17 mouse cellular contexts compared by ENCODE assay signal in genomic region chr2:114797291-114797650, GRCm38 (mm10).
DNase-seq lines count a peak whose midpoint lies in the region; ATAC-seq lines count a peak whose summit lies in the region.
"Had no signal": no experiment of that assay in that cellular context is flagged by ENCODE, and none has a peak within 500 bp of the region (broad histone marks: within the 10 kb centered on the region; RNA-seq: fewer than 3 reads in every experiment).

No protein-coding gene starts in this region.

- peak; percentile 39 for ATAC-seq in heart, embryonic 12.5 days (ENCODE audit: insufficient number of reproducible peaks, low FRiP score)
- ATAC-seq in activated CD4-positive, CD25-positive, alpha-beta regulatory T cell, adult 4 months, result no peak
- ATAC-seq: intestine, embryonic 16.5 days had no signal

- no peaks in the 10 kb centered on the region for H3K9me3 ChIP-seq in heart, embryonic 12.5 days (replicated peaks)
- H3K9me3 ChIP-seq: limb, embryonic 15.5 days; neural tube, embryonic 13.5 days had no signal

- peak overlapping the region; percentile 59; the same call in 1 of the 2 replicates for H3K27ac ChIP-seq in heart, embryonic 12.5 days (ENCODE audit: poor library complexity, severe bottlenecking)
- H3K27ac ChIP-seq: limb, embryonic 15.5 days; neural tube, embryonic 13.5 days had no signal

- no peak overlapping the region for H3K9ac ChIP-seq in heart, embryonic 12.5 days
- H3K9ac ChIP-seq: limb, embryonic 15.5 days; lung, embryonic 14.5 days; neural tube, embryonic 13.5 days had no signal

- intact Hi-C loops in left cerebral cortex, postnatal 25 days (cut with DNase I), result no loop called here

- no peak overlapping the region for H3K4me2 ChIP-seq in heart, embryonic 12.5 days
- H3K4me2 ChIP-seq: limb, embryonic 15.5 days; lung, embryonic 14.5 days; neural tube, embryonic 13.5 days had no signal

- no peaks in the 10 kb centered on the region for H3K27me3 ChIP-seq in heart, embryonic 12.5 days (replicated peaks)
- H3K27me3 ChIP-seq: limb, embryonic 15.5 days; neural tube, embryonic 13.5 days had no signal

- no peaks in the 10 kb centered on the region for H3K36me3 ChIP-seq in heart, embryonic 12.5 days
- H3K36me3 ChIP-seq: limb, embryonic 15.5 days; neural tube, embryonic 13.5 days had no signal

- no peak for DNase-seq in heart, adult 8-10 months (ENCODE audit: low spot score)
- DNase-seq in brain, embryonic 18.5 days (ENCODE audit: low read depth, low spot score), result peak; percentile 55
- peak; percentile 58 to 78 for DNase-seq in layer of hippocampus, adult 18-20 months (ENCODE audit: low spot score in 2 of 2)
- peak; percentile 14 to 76 for DNase-seq in left cerebral cortex, postnatal 25 days (ENCODE audit: low spot score in 2 of 2)
- no peak for DNase-seq in gastrocnemius, adult 18-20 months (ENCODE audit: low spot score)
- DNase-seq: cerebellum, adult 9-10 months; gastrocnemius, postnatal 14 days; heart, postnatal 4 days; kidney, postnatal 25 days; lung, embryonic 14.5 days; midbrain, embryonic 14.5 days; retina, postnatal 1 day had no signal

- H3K4me3 ChIP-seq in heart, embryonic 12.5 days, result no peak overlapping the region
- H3K4me3 ChIP-seq: limb, embryonic 15.5 days; neural tube, embryonic 13.5 days had no signal

- peaks cover 10% of the 10 kb centered on the region for H3K4me1 ChIP-seq in heart, embryonic 12.5 days (replicated peaks)
- H3K4me1 ChIP-seq: limb, embryonic 15.5 days; neural tube, embryonic 13.5 days had no signal

- WGBS in heart, embryonic 12.5 days, result 10% methylated on average over 1 of the region's 1 CpGs

Comparison
In these comparisons a context has a peak if more than half of its experiments do, and no peak if none do; other contexts are left out.
1. DNase-seq: peak in brain, embryonic 18.5 days (single experiment), layer of hippocampus, adult 18-20 months (2 of 2) and left cerebral cortex, postnatal 25 days (2 of 2); none in heart, adult 8-10 months (single experiment) and gastrocnemius, adult 18-20 months (single experiment).